Mouse (Mus musculus): ENCODE data around the gene Icam1. TPM values are rescaled to one million over a fixed set of nuclear protein-coding genes. Genes with fewer than 3 reads are reported as not detected.

Gene Icam1
- polyA plus RNA-seq, 1 experiment from 2014 or later = 5.5 TPM

DNA sequence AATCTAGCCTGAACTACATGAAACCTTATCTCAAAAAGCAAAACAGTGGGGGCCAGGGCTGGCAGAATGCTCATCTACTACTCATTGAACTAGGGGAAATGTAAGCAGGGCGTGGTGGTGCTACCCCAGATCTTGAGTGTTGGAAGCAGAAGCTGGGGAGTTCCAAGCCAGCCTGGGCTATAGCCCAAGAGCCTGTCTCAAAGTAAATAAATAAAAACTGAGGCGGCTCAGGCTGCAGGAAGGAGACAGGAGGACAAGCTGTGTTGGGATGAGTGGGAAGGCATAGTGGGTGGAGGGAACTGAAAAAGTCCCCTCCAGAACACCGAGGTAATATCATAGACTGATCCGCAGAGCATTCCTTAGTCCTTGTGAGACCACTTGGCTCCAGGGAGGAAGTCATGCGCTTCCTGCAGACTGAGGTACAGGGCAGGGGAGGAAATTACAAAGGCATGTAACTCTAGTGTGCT, 3.9 kb upstream of the Icam1 start:
- WGBS = 64% methylated on average over 5 of the region's 5 CpGs
- Histone ChIP-seq H3K4me1 (ENCODE audit: control insufficient read depth, insufficient read depth, low read length) (peaks cover 6% of the 10 kb centered on the region; the same call in 1 of the 2 replicates), H3K4me3 (ENCODE audit: low read depth, low read length) (no peak overlapping the region), H3K9me3 (ENCODE audit: control insufficient read depth, low read length) (no peaks in the 10 kb centered on the region), H3K27ac (replicated peaks; ENCODE audit: low read depth, low read length) (no peak overlapping the region), H3K36me3 (ENCODE audit: control insufficient read depth, insufficient read depth, low read length) (peaks cover 8% of the 10 kb centered on the region; the same call in 1 of the 2 replicates), H3K27me3 (ENCODE audit: control insufficient read depth, insufficient read depth, low read length) (peaks cover 32% of the 10 kb centered on the region), H3K4me2 (ENCODE audit: low read depth, severe bottlenecking) (no peak overlapping the region), H3K9ac (ENCODE audit: low read length) (no peak overlapping the region)
- ATAC-seq (ENCODE audit: insufficient number of reproducible peaks, low FRiP score, low TSS enrichment, low read depth) = no peak
- DNase-seq (ENCODE audit: low spot score) = no peak

GRCm38 (mm10) chr9:21012368-21012767, 3.4 kb upstream of the Icam1 start:
- H3K4me1 ChIP-seq (ENCODE audit: control insufficient read depth, insufficient read depth, low read length) = peaks cover 6% of the 10 kb centered on the region; the same call in 1 of the 2 replicates
- H3K4me2 ChIP-seq (ENCODE audit: low read depth, severe bottlenecking) = no peak overlapping the region
- H3K4me3 ChIP-seq (ENCODE audit: low read depth, low read length) = no peak overlapping the region
- DNase-seq (ENCODE audit: low spot score) (no peak), ATAC-seq (ENCODE audit: insufficient number of reproducible peaks, low FRiP score, low TSS enrichment, low read depth) (no peak)
- H3K9me3 ChIP-seq (ENCODE audit: control insufficient read depth, low read length) = no peaks in the 10 kb centered on the region
- 62% methylated on average over 1 of the region's 1 CpGs for WGBS
- H3K27me3 ChIP-seq (ENCODE audit: control insufficient read depth, insufficient read depth, low read length) = peaks cover 35% of the 10 kb centered on the region
- no peak overlapping the region for H3K27ac ChIP-seq (replicated peaks; ENCODE audit: low read depth, low read length)
- H3K36me3 ChIP-seq (ENCODE audit: control insufficient read depth, insufficient read depth, low read length) = peaks cover 6% of the 10 kb centered on the region; the same call in 1 of the 2 replicates
- no peak overlapping the region for H3K9ac ChIP-seq (ENCODE audit: low read length)

DNA sequence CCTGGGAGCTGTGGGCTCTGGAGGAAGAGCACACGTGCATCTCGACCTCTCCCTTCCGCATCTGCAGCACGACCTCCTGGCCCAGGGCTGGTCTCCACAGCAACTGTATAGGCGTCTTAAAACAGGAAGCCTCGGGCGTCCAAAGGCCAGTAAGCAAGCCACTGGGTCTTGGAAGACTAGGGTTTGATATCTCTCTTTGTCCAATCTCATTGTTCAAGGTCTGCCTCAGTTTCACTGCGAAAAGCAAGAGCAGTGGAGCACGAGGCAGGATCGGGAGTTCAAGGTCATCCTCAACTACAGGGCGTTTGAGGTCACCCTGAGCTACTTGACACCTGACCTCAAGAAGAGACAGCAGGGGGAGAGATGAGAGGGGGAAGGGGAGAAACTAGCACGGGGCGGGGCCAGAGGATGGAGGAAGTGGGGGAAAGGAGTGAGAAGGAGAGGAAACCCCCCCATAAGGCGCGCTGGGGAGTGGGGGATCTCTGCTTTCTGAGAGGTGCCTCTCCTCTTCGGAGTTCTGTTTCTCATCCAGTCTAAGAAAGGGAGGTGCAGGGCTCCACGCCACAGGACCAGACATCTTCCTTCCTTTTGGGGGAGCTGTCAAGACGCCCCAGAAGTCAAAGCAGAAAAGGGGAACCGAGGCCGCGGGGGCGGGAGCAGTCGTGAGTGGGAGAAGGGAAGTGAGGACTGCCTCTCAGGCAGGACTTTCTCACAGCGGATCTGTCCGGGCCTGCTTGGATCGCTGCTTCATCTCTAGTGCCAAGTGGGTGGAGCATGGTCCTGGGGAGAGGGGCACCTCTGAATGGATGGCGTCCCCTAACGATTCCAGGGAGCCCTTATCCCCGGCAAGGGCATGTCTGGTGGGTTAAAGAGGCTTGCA, 854 bp upstream of the Icam1 start:
- Histone ChIP-seq H3K4me3 (ENCODE audit: low read depth, low read length) (peak overlapping the region; percentile 16; the same call in 1 of the 2 replicates), H3K27me3 (ENCODE audit: control insufficient read depth, insufficient read depth, low read length) (peaks cover 39% of the 10 kb centered on the region), H3K9me3 (ENCODE audit: control insufficient read depth, low read length) (no peaks in the 10 kb centered on the region), H3K4me1 (ENCODE audit: control insufficient read depth, insufficient read depth, low read length) (peaks cover 6% of the 10 kb centered on the region; the same call in 1 of the 2 replicates), H3K9ac (ENCODE audit: low read length) (no peak overlapping the region), H3K36me3 (ENCODE audit: control insufficient read depth, insufficient read depth, low read length) (no peaks in the 10 kb centered on the region), H3K4me2 (ENCODE audit: low read depth, severe bottlenecking) (peak overlapping the region; percentile 37; the same call in 1 of the 2 replicates), H3K27ac (replicated peaks; ENCODE audit: low read depth, low read length) (no peak overlapping the region)
- no peak for DNase-seq (ENCODE audit: low spot score)
- no peak for ATAC-seq (ENCODE audit: insufficient number of reproducible peaks, low FRiP score, low TSS enrichment, low read depth)
- 2% methylated on average over 28 of the region's 29 CpGs for WGBS

- H3K9ac ChIP-seq (ENCODE audit: low read length) = no peak overlapping the region
- H3K4me1 ChIP-seq (ENCODE audit: control insufficient read depth, insufficient read depth, low read length) = peaks cover 6% of the 10 kb centered on the region; the same call in 1 of the 2 replicates
- no peaks in the 10 kb centered on the region for H3K36me3 ChIP-seq (ENCODE audit: control insufficient read depth, insufficient read depth, low read length)
- no peak overlapping the region for H3K4me2 ChIP-seq (ENCODE audit: low read depth, severe bottlenecking)
- H3K27me3 ChIP-seq (ENCODE audit: control insufficient read depth, insufficient read depth, low read length) = peaks cover 39% of the 10 kb centered on the region
- H3K9me3 ChIP-seq (ENCODE audit: control insufficient read depth, low read length) = no peaks in the 10 kb centered on the region
- peak; percentile 43 for DNase-seq (ENCODE audit: low spot score)
- H3K4me3 ChIP-seq (ENCODE audit: low read depth, low read length) = 0 out of 2 replicates have a peak overlapping the region, but pooled peaks have one; percentile 16
- no peak overlapping the region for H3K27ac ChIP-seq (replicated peaks; ENCODE audit: low read depth, low read length)
- no peak for ATAC-seq (ENCODE audit: insufficient number of reproducible peaks, low FRiP score, low TSS enrichment, low read depth)
- 3% methylated on average over 17 of the region's 17 CpGs for WGBS
These were observed 769 bp downstream of the Icam1 start for GRCm38 (mm10) chr9:21016331-21017176.

DNA sequence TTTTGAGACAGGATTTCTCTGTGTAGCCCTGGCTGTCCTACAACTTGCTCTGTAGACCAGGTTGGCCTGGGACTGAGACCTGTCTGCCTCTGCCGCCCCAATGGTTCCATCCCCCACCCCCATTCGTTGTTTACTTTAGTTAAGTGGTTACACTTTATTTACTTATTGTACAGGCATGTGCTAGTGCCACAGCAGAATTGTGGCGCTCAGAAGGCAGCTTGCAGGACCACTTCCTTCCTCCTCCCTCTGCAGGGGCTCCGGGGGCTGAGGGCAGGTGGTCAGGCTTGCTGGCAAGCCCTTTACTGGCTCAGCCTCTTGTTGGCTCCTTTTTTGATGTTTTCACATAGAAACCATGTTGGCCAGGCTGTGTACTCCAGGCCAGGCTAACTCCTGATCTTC, 1.4 kb downstream of the Icam1 start:
- no peak overlapping the region for H3K4me3 ChIP-seq (ENCODE audit: low read depth, low read length)
- H3K9me3 ChIP-seq (ENCODE audit: control insufficient read depth, low read length) = no peaks in the 10 kb centered on the region
- H3K27me3 ChIP-seq (ENCODE audit: control insufficient read depth, insufficient read depth, low read length) = peaks cover 39% of the 10 kb centered on the region
- 35% methylated on average over 4 of the region's 4 CpGs for whole genome bisulfite sequencing
- peaks cover 6% of the 10 kb centered on the region; the same call in 1 of the 2 replicates for H3K4me1 ChIP-seq (ENCODE audit: control insufficient read depth, insufficient read depth, low read length)
- no peak for ATAC-seq (ENCODE audit: insufficient number of reproducible peaks, low FRiP score, low TSS enrichment, low read depth)
- H3K9ac ChIP-seq (ENCODE audit: low read length) = no peak overlapping the region
- H3K4me2 ChIP-seq (ENCODE audit: low read depth, severe bottlenecking) = no peak overlapping the region
- no peak for DNase-seq (ENCODE audit: low spot score)
- no peak overlapping the region for H3K27ac ChIP-seq (replicated peaks; ENCODE audit: low read depth, low read length)
- H3K36me3 ChIP-seq (ENCODE audit: control insufficient read depth, insufficient read depth, low read length) = no peaks in the 10 kb centered on the region

- H3K9ac ChIP-seq (ENCODE audit: low read length) = no peak overlapping the region
- DNase-seq (ENCODE audit: low spot score) = no peak
- H3K4me3 ChIP-seq (ENCODE audit: low read depth, low read length) = no peak overlapping the region
- peaks cover 6% of the 10 kb centered on the region; the same call in 1 of the 2 replicates for H3K4me1 ChIP-seq (ENCODE audit: control insufficient read depth, insufficient read depth, low read length)
- no peaks in the 10 kb centered on the region for H3K36me3 ChIP-seq (ENCODE audit: control insufficient read depth, insufficient read depth, low read length)
- no peaks in the 10 kb centered on the region for H3K9me3 ChIP-seq (ENCODE audit: control insufficient read depth, low read length)
- H3K4me2 ChIP-seq (ENCODE audit: low read depth, severe bottlenecking) = no peak overlapping the region
- H3K27me3 ChIP-seq (ENCODE audit: control insufficient read depth, insufficient read depth, low read length) = peaks cover 39% of the 10 kb centered on the region
- ATAC-seq (ENCODE audit: insufficient number of reproducible peaks, low FRiP score, low TSS enrichment, low read depth) = no peak
- no peak overlapping the region for H3K27ac ChIP-seq (replicated peaks; ENCODE audit: low read depth, low read length)
- WGBS = 70% methylated on average over 2 of the region's 2 CpGs
These were observed 2.8 kb downstream of the Icam1 start for GRCm38 (mm10) chr9:21018600-21018999.

GRCm38 (mm10) chr9:21021363-21021762, 5.6 kb downstream of the Icam1 start:
- Histone ChIP-seq H3K4me3 (ENCODE audit: low read depth, low read length) (no peak overlapping the region), H3K9me3 (ENCODE audit: control insufficient read depth, low read length) (no peaks in the 10 kb centered on the region), H3K9ac (ENCODE audit: low read length) (no peak overlapping the region), H3K36me3 (ENCODE audit: control insufficient read depth, insufficient read depth, low read length) (no peaks in the 10 kb centered on the region), H3K4me1 (ENCODE audit: control insufficient read depth, insufficient read depth, low read length) (no peaks in the 10 kb centered on the region), H3K27ac (replicated peaks; ENCODE audit: low read depth, low read length) (no peak overlapping the region), H3K4me2 (ENCODE audit: low read depth, severe bottlenecking) (no peak overlapping the region), H3K27me3 (ENCODE audit: control insufficient read depth, insufficient read depth, low read length) (peaks cover 15% of the 10 kb centered on the region)
- DNase-seq (ENCODE audit: low spot score) (no peak), ATAC-seq (ENCODE audit: insufficient number of reproducible peaks, low FRiP score, low TSS enrichment, low read depth) (no peak)
- WGBS = 76% methylated on average over 3 of the region's 3 CpGs

- Histone ChIP-seq H3K27me3 (ENCODE audit: control insufficient read depth, insufficient read depth, low read length) (peaks cover 7% of the 10 kb centered on the region; the same call in 1 of the 2 replicates), H3K4me1 (ENCODE audit: control insufficient read depth, insufficient read depth, low read length) (no peaks in the 10 kb centered on the region), H3K27ac (replicated peaks; ENCODE audit: low read depth, low read length) (no peak overlapping the region), H3K36me3 (ENCODE audit: control insufficient read depth, insufficient read depth, low read length) (no peaks in the 10 kb centered on the region), H3K9ac (ENCODE audit: low read length) (no peak overlapping the region), H3K4me2 (ENCODE audit: low read depth, severe bottlenecking) (no peak overlapping the region), H3K9me3 (ENCODE audit: control insufficient read depth, low read length) (no peaks in the 10 kb centered on the region), H3K4me3 (ENCODE audit: low read depth, low read length) (no peak overlapping the region)
- 53% methylated on average over 6 of the region's 6 CpGs for WGBS
- ATAC-seq (ENCODE audit: insufficient number of reproducible peaks, low FRiP score, low TSS enrichment, low read depth) (no peak), DNase-seq (ENCODE audit: low spot score) (no peak)
These were observed 6.5 kb downstream of the Icam1 start for GRCm38 (mm10) chr9:21022288-21022687.

All from limb, embryonic 11.5 days (tissue).